Mouse (Mus musculus): Measurements from ENCODE around the gene Smoc1. TPM values are rescaled to one million over a fixed set of nuclear protein-coding genes. Genes with fewer than 3 reads are reported as not detected.

The Smoc1 gene
- polyA plus RNA-seq, 1 experiment from 2014 or later: 8.4 TPM

GRCm38 (mm10) chr12:81160425-81160824 lies 133.8 kb downstream of the Smoc1 start:
- 46% methylated on average over 3 of the region's 3 CpGs for WGBS
- Histone ChIP-seq H3K4me2 (no peak overlapping the region), H3K36me3 (no peaks in the 10 kb centered on the region), H3K27me3 (replicated peaks) (no peaks in the 10 kb centered on the region), H3K9me3 (no peaks in the 10 kb centered on the region), H3K9ac (no peak overlapping the region), H3K27ac (no peak overlapping the region), H3K4me3 (replicated peaks) (no peak overlapping the region), H3K4me1 (no peaks in the 10 kb centered on the region)
- no peak for ATAC-seq (ENCODE audit: insufficient read depth, low FRiP score, low read depth)

GRCm38 (mm10) chr12:81160831-81161230 lies 134.2 kb downstream of the Smoc1 start:
- Histone ChIP-seq H3K27me3 (replicated peaks) (no peaks in the 10 kb centered on the region), H3K36me3 (no peaks in the 10 kb centered on the region), H3K4me1 (no peaks in the 10 kb centered on the region), H3K4me2 (no peak overlapping the region), H3K27ac (no peak overlapping the region), H3K4me3 (replicated peaks) (no peak overlapping the region), H3K9me3 (no peaks in the 10 kb centered on the region), H3K9ac (no peak overlapping the region)
- 62% methylated on average over 5 of the region's 5 CpGs for WGBS
- no peak for ATAC-seq (ENCODE audit: insufficient read depth, low FRiP score, low read depth)

GRCm38 (mm10) chr12:81161282-81161681 lies 134.7 kb downstream of the Smoc1 start:
- 89% methylated on average over 2 of the region's 2 CpGs for WGBS
- H3K9ac ChIP-seq: no peak overlapping the region
- no peaks in the 10 kb centered on the region for H3K27me3 ChIP-seq (replicated peaks)
- H3K4me3 ChIP-seq (replicated peaks): no peak overlapping the region
- H3K27ac ChIP-seq: no peak overlapping the region
- no peaks in the 10 kb centered on the region for H3K4me1 ChIP-seq
- ATAC-seq (ENCODE audit: insufficient read depth, low FRiP score, low read depth): no peak
- no peaks in the 10 kb centered on the region for H3K9me3 ChIP-seq
- H3K4me2 ChIP-seq: no peak overlapping the region
- H3K36me3 ChIP-seq: no peaks in the 10 kb centered on the region

GRCm38 (mm10) chr12:81163131-81163530 lies 136.5 kb downstream of the Smoc1 start:
- H3K36me3 ChIP-seq: no peaks in the 10 kb centered on the region
- 76% methylated on average over 3 of the region's 3 CpGs for WGBS
- H3K9me3 ChIP-seq: no peaks in the 10 kb centered on the region
- no peak overlapping the region for H3K4me3 ChIP-seq (replicated peaks)
- H3K9ac ChIP-seq: no peak overlapping the region
- H3K4me1 ChIP-seq: no peaks in the 10 kb centered on the region
- no peak overlapping the region for H3K4me2 ChIP-seq
- ATAC-seq (ENCODE audit: insufficient read depth, low FRiP score, low read depth): no peak
- H3K27me3 ChIP-seq (replicated peaks): no peaks in the 10 kb centered on the region
- no peak overlapping the region for H3K27ac ChIP-seq

GRCm38 (mm10) chr12:81163566-81163965 lies 137.0 kb downstream of the Smoc1 start:
- WGBS: 85% methylated on average over 3 of the region's 3 CpGs
- H3K27me3 ChIP-seq (replicated peaks): no peaks in the 10 kb centered on the region
- H3K4me3 ChIP-seq (replicated peaks): no peak overlapping the region
- no peak overlapping the region for H3K27ac ChIP-seq
- H3K4me1 ChIP-seq: no peaks in the 10 kb centered on the region
- H3K9me3 ChIP-seq: no peaks in the 10 kb centered on the region
- no peak overlapping the region for H3K4me2 ChIP-seq
- H3K36me3 ChIP-seq: no peaks in the 10 kb centered on the region
- no peak for ATAC-seq (ENCODE audit: insufficient read depth, low FRiP score, low read depth)
- H3K9ac ChIP-seq: no peak overlapping the region

- Histone ChIP-seq H3K27ac (no peak overlapping the region), H3K4me2 (no peak overlapping the region), H3K4me3 (replicated peaks) (no peak overlapping the region), H3K9me3 (no peaks in the 10 kb centered on the region), H3K27me3 (replicated peaks) (no peaks in the 10 kb centered on the region), H3K9ac (no peak overlapping the region), H3K4me1 (no peaks in the 10 kb centered on the region), H3K36me3 (no peaks in the 10 kb centered on the region)
- ATAC-seq (ENCODE audit: insufficient read depth, low FRiP score, low read depth): no peak
- WGBS: 23% methylated on average over 10 of the region's 10 CpGs
Observed at GRCm38 (mm10) chr12:81166092-81166491, 139.5 kb downstream of the Smoc1 start.

GRCm38 (mm10) chr12:81166615-81167014 lies 140.0 kb downstream of the Smoc1 start:
- Histone ChIP-seq H3K9me3 (no peaks in the 10 kb centered on the region), H3K4me2 (no peak overlapping the region), H3K27me3 (replicated peaks) (no peaks in the 10 kb centered on the region), H3K36me3 (no peaks in the 10 kb centered on the region), H3K27ac (no peak overlapping the region), H3K4me3 (replicated peaks) (no peak overlapping the region), H3K9ac (no peak overlapping the region), H3K4me1 (no peaks in the 10 kb centered on the region)
- no peak for ATAC-seq (ENCODE audit: insufficient read depth, low FRiP score, low read depth)
- 64% methylated on average over 8 of the region's 8 CpGs for WGBS

GRCm38 (mm10) chr12:81167142-81167541 lies 140.5 kb downstream of the Smoc1 start:
- H3K4me3 ChIP-seq (replicated peaks): no peak overlapping the region
- H3K27ac ChIP-seq: no peak overlapping the region
- 76% methylated on average over 9 of the region's 9 CpGs for WGBS
- no peaks in the 10 kb centered on the region for H3K27me3 ChIP-seq (replicated peaks)
- no peak overlapping the region for H3K9ac ChIP-seq
- no peak for ATAC-seq (ENCODE audit: insufficient read depth, low FRiP score, low read depth)
- H3K9me3 ChIP-seq: no peaks in the 10 kb centered on the region
- H3K4me1 ChIP-seq: no peaks in the 10 kb centered on the region
- no peak overlapping the region for H3K4me2 ChIP-seq
- no peaks in the 10 kb centered on the region for H3K36me3 ChIP-seq

- no peak for ATAC-seq (ENCODE audit: insufficient read depth, low FRiP score, low read depth)
- Histone ChIP-seq H3K27ac (no peak overlapping the region), H3K9ac (no peak overlapping the region), H3K4me2 (no peak overlapping the region), H3K27me3 (replicated peaks) (no peaks in the 10 kb centered on the region), H3K9me3 (no peaks in the 10 kb centered on the region), H3K4me1 (no peaks in the 10 kb centered on the region), H3K4me3 (replicated peaks) (no peak overlapping the region), H3K36me3 (no peaks in the 10 kb centered on the region)
- WGBS: 92% methylated on average over 7 of the region's 7 CpGs
Observed at GRCm38 (mm10) chr12:81168031-81168430, 141.4 kb downstream of the Smoc1 start.

- no peaks in the 10 kb centered on the region for H3K36me3 ChIP-seq
- no peak overlapping the region for H3K9ac ChIP-seq
- H3K4me1 ChIP-seq: no peaks in the 10 kb centered on the region
- H3K4me2 ChIP-seq: no peak overlapping the region
- no peaks in the 10 kb centered on the region for H3K27me3 ChIP-seq (replicated peaks)
- H3K9me3 ChIP-seq: no peaks in the 10 kb centered on the region
- 58% methylated on average over 2 of the region's 2 CpGs for WGBS
- H3K4me3 ChIP-seq (replicated peaks): no peak overlapping the region
- H3K27ac ChIP-seq: no peak overlapping the region
- no peak for ATAC-seq (ENCODE audit: insufficient read depth, low FRiP score, low read depth)
Observed at GRCm38 (mm10) chr12:81168494-81168893, 141.9 kb downstream of the Smoc1 start.

- Histone ChIP-seq H3K9ac (no peak overlapping the region), H3K4me3 (replicated peaks) (no peak overlapping the region), H3K9me3 (no peaks in the 10 kb centered on the region), H3K27ac (no peak overlapping the region), H3K4me2 (no peak overlapping the region), H3K36me3 (no peaks in the 10 kb centered on the region), H3K4me1 (no peaks in the 10 kb centered on the region), H3K27me3 (replicated peaks) (no peaks in the 10 kb centered on the region)
- WGBS: 85% methylated on average over 2 of the region's 2 CpGs
- no peak for ATAC-seq (ENCODE audit: insufficient read depth, low FRiP score, low read depth)
Observed at GRCm38 (mm10) chr12:81170076-81170475, 143.5 kb downstream of the Smoc1 start.

- no peaks in the 10 kb centered on the region for H3K4me1 ChIP-seq
- no peak overlapping the region for H3K4me2 ChIP-seq
- no peak overlapping the region for H3K9ac ChIP-seq
- no peak for ATAC-seq (ENCODE audit: insufficient read depth, low FRiP score, low read depth)
- no peak overlapping the region for H3K4me3 ChIP-seq (replicated peaks)
- no peaks in the 10 kb centered on the region for H3K9me3 ChIP-seq
- no peak overlapping the region for H3K27ac ChIP-seq
- H3K27me3 ChIP-seq (replicated peaks): no peaks in the 10 kb centered on the region
- WGBS: 80% methylated on average over 3 of the region's 3 CpGs
- H3K36me3 ChIP-seq: no peaks in the 10 kb centered on the region
Observed at GRCm38 (mm10) chr12:81173011-81173410, 146.4 kb downstream of the Smoc1 start.

GRCm38 (mm10) chr12:81173893-81174292 lies 147.3 kb downstream of the Smoc1 start:
- Histone ChIP-seq H3K36me3 (no peaks in the 10 kb centered on the region), H3K27me3 (replicated peaks) (no peaks in the 10 kb centered on the region), H3K9ac (no peak overlapping the region), H3K9me3 (no peaks in the 10 kb centered on the region), H3K4me2 (no peak overlapping the region), H3K4me1 (no peaks in the 10 kb centered on the region), H3K4me3 (replicated peaks) (no peak overlapping the region), H3K27ac (no peak overlapping the region)
- no peak for ATAC-seq (ENCODE audit: insufficient read depth, low FRiP score, low read depth)
- WGBS: 87% methylated on average over 4 of the region's 4 CpGs
